Mouse (Mus musculus) C3H10T1/2 (cell line): ENCODE measurements around the gene Etl4. TPM values are rescaled to one million over a fixed set of nuclear protein-coding genes. Genes with fewer than 3 reads are reported as not detected.

Experiments used
- polyA plus RNA-seq, 2 experiments: library from polyadenylated mRNA; unstranded; fragments of >200 nt; fragmentation: generic; extraction: Trizol; gene quantifications; one replicate each; pipeline ENCODE4 v1.2.1; 2012; ENCODE audit warnings: missing spikeins in 2 of 2

The Etl4 gene
- polyA plus RNA-seq = 1 to 10 TPM in 1 of 2 experiments, under 1 TPM in 1; 0.49 to 2.4 TPM

DNA sequence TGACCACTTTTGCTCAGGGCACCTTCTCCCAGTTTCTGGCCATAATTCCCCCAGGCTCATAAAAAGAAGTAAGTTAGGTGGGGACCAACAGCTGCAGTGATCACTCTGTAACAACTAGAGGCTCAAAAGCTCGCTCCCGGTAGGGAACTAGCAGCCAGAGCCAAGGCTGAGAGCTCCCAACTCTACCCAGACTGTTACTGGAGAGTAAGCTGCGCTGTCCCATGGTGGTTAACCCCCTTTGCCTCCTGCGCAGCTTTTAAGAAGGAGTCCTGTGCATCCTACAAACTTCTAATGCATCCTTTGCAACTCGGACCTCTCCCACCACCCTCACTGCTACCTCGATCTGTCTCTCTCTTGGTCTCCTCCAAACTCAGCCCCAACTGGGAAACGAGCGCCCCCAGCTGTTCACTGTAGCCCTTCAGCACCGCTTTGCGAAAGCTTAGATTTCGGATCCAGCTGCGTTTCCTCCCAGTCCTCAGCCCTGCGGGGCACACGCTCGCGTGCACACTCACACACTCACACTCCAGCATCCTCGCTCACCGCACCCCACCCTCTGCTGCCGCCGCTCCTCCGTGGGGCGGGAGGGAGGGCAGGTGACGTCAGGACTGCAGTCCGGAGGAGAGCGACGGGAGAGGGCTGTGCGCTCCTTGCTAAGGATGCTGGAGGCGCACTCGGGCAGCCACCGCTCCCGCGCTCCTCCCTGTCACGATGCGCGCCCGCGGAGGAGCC is at the start of gene Etl4:
Gene Etl4 (plus strand): TSS at position 610 of the 729 bp plus-strand sequence.

